Mouse (Mus musculus) effector memory CD4-positive, alpha-beta T cell, adult 5 months (primary cell): ENCODE measurements around the gene Ppp1ca. TPM values are rescaled to one million over a fixed set of nuclear protein-coding genes. Genes with fewer than 3 reads are reported as not detected.

Experiments
- polyA plus RNA-seq: library from polyadenylated mRNA; unstranded; fragments of 100-300 nt; shearing (Covaris generic); gene quantifications from one replicate; pipeline ENCODE4 v1.2.1, GENCODE M21; 2017

Gene Ppp1ca
- 688 TPM for polyA plus RNA-seq

GRCm38 (mm10) chr19:4191528-4192250 lies at the start of gene Ppp1ca:
Gene Ppp1ca (plus strand): TSS chr19:4192065.

DNA sequence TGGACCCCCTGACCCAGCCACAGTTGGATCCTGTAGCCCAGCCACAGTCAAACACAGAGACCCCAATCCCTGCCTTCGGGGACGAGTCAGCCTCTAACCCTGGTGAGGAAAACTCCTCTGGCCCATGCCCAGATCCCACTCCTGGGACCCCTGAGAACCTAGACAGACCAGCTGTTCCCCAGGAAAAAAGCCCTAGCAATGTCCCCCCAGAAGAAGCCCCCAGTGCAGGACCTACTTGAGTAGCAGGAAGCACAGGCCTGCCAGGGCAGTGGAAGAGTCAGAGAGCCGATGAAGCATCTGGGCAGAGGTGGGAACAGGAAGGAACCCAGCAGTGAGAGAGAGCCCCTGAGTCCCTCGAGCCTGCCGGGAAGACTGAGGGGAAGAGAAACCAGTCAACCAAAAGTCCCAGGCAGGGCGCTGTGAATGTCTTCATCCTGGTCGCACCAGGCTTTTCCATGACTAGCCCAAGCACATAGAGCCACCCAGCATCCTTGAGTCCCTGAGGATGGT lies 48.1 kb upstream of the Ppp1ca start, which contains the start of gene Cabp4:
TSS of gene Cabp4 (minus strand) at position 275 of the 510 bp plus-strand sequence.

DNA sequence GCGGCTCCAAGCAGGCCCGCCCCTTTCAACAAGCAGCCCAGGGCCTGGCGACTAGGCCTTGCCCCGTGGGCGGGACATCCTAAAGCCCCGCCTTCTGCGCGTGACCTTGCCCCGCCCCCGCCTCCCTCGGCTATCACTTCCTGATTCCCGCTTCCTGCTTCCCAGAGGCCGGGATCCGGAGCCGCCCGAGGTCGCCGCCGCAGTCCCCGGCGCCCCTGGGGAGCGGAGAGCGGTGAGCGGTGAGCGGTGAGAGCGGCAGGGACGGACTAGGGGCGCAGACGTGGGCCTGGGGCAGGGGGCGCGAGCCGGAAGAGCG lies 43.4 kb upstream of the Ppp1ca start, which contains the start of gene Coro1b:
TSS of gene Coro1b (plus strand) at position 129 of the 316 bp plus-strand sequence.

GRCm38 (mm10) chr19:4153232-4153654 lies 38.6 kb upstream of the Ppp1ca start, which contains the start of gene Ptprcap:
Gene Ptprcap (plus strand): TSS chr19:4153604.

DNA sequence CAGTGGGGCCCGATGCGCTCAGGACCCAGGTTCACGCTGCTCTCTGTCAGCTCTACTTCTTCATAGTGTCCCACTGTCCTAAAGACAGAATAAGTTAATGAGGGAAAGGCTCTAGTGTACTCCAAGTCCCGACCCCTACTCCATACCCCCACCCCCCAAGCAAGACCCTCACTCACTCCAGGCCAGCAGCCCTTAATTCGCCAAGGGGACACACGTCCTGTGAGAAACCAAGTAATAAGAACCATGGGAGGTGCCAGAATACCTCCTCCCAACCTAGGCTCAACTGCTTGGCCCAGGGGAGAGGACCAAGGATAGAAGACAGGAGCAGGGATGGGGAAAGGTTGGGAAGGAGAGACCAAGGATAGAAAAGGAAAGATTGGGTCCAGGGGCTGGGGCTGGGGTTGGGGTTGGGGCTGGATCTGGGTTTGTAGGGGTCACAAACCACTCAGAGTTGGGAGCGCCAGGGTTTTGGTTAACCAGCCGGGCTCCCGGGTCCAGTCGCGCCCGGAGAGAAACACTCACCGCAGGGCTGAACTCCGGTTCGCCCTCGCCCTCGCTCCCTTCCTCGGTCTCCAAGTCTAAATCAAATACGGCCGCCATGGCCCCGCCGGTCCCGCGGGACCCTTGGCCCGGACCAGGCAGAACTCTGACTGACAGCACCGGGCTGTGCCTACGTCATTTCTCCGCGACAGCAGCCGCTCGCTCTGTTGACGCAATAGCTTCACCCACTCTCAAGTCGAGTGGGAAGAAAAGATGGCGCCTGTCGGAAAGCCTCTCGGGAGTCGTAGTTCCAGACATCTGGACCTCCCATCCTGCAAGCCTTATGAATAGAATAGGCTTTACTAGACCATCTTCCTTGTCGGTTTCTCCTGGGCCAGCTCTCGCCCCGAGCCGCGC lies 29.0 kb upstream of the Ppp1ca start, which contains the start of gene Rps6kb2:
TSS of gene Rps6kb2 (minus strand) at position 709 of the 897 bp plus-strand sequence.

DNA sequence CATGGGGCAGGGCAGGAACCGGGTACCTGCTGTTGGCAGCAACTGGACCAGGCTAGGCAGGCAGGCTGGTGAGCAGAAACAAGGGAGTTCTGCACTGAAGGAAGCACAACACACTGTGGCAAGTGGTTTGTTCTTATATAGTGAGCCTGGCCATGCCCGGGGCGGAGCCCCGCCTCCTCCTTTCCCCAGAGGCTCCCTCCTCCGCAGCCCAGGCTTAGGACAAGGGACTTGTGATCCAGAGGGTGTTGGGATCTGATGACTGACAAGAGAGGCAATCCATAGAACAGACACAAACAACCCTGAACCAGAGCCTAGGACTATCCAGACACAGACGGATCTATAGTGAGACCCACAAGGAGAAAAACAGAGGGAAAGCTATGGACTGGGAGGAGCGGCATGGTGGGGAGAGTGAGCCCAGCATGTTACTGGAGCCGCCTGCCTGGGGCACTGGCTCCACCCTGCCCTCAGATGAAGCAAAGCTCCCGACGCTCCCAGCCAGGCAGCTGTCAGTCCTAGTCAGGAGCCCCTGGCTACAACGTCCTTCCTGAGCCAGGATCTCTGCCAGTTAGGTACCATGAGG lies 16.4 kb upstream of the Ppp1ca start, which contains the start of gene Carns1:
TSS of gene Carns1 (minus strand) at position 112 of the 580 bp plus-strand sequence.

GRCm38 (mm10) chr19:4190831-4191334 lies 982 bp upstream of the Ppp1ca start, which contains the start of gene Tbc1d10c:
Gene Tbc1d10c (minus strand): TSS chr19:4191284.

GRCm38 (mm10) chr19:4201291-4201909 lies 9.5 kb downstream of the Ppp1ca start, which contains the start of gene Rad9a:
Gene Rad9a (minus strand): TSS chr19:4201662.

GRCm38 (mm10) chr19:4214071-4214770 lies 22.4 kb downstream of the Ppp1ca start, which contains the start of the genes Clcf1 and AC109138.7:
Gene Clcf1 (plus strand): TSS chr19:4214238.
Gene AC109138.7 (plus strand): TSS chr19:4214357.

GRCm38 (mm10) chr19:4231253-4232185 lies 39.7 kb downstream of the Ppp1ca start, which contains the start of gene Pold4:
Gene Pold4 (plus strand): TSS chr19:4231899.

Other genes starting within 250 kb of the Ppp1ca start
- gene Aldh3b3, start 233.4 kb upstream of the Ppp1ca start, polyA plus RNA-seq = not detected
- not detected for gene Aldh3b2, start 219.7 kb upstream of the Ppp1ca start, polyA plus RNA-seq
- gene Acy3, start 205.5 kb upstream of the Ppp1ca start, polyA plus RNA-seq = not detected
- gene Tbx10, start 199.3 kb upstream of the Ppp1ca start, polyA plus RNA-seq = not detected
- 10.5 TPM for gene Nudt8, start 191.5 kb upstream of the Ppp1ca start, polyA plus RNA-seq
- 1.0 TPM for gene Gm49405, start 191.4 kb upstream of the Ppp1ca start, polyA plus RNA-seq
- gene Doc2g, start 188.8 kb upstream of the Ppp1ca start, polyA plus RNA-seq = 2.4 TPM
- 104 TPM for gene Ndufv1, start 179.3 kb upstream of the Ppp1ca start, polyA plus RNA-seq
- 355 TPM for gene Gstp1, start 154.1 kb upstream of the Ppp1ca start, polyA plus RNA-seq
- gene Gstp2, start 146.0 kb upstream of the Ppp1ca start, polyA plus RNA-seq = 3.3 TPM
- gene Gstp3, start 132.5 kb upstream of the Ppp1ca start, polyA plus RNA-seq = 56.1 TPM
- gene Cabp2, start 110.5 kb upstream of the Ppp1ca start, polyA plus RNA-seq = not detected
- gene Cdk2ap2, start 94.9 kb upstream of the Ppp1ca start, polyA plus RNA-seq = 441 TPM
- 253 TPM for gene Pitpnm1, start 92.1 kb upstream of the Ppp1ca start, polyA plus RNA-seq
- 150 TPM for gene Aip, start 66.2 kb upstream of the Ppp1ca start, polyA plus RNA-seq
- gene Gpr152, start 52.3 kb upstream of the Ppp1ca start, polyA plus RNA-seq = not detected
- gene Cabp4, start 48.0 kb upstream of the Ppp1ca start, polyA plus RNA-seq = not detected
- 192 TPM for gene Coro1b, start 43.4 kb upstream of the Ppp1ca start, polyA plus RNA-seq
- 341 TPM for gene Ptprcap, start 38.5 kb upstream of the Ppp1ca start, polyA plus RNA-seq
- 46.8 TPM for gene Rps6kb2, start 28.7 kb upstream of the Ppp1ca start, polyA plus RNA-seq
- gene Carns1, start 16.6 kb upstream of the Ppp1ca start, polyA plus RNA-seq = 15.2 TPM
- gene Tbc1d10c, start 781 bp upstream of the Ppp1ca start, polyA plus RNA-seq = 376 TPM
- gene Rad9a, start 9.6 kb downstream of the Ppp1ca start, polyA plus RNA-seq = 27.5 TPM
- gene Clcf1, start 22.2 kb downstream of the Ppp1ca start, polyA plus RNA-seq = 36.7 TPM
- gene AC109138.7, start 22.3 kb downstream of the Ppp1ca start, polyA plus RNA-seq = not detected
- gene Pold4, start 39.8 kb downstream of the Ppp1ca start, polyA plus RNA-seq = 62.7 TPM
- gene Ssh3, start 77.1 kb downstream of the Ppp1ca start, polyA plus RNA-seq = 0.67 TPM
- gene Ankrd13d, start 91.1 kb downstream of the Ppp1ca start, polyA plus RNA-seq = 8.1 TPM
- gene Grk2, start 114.2 kb downstream of the Ppp1ca start, polyA plus RNA-seq = 237 TPM
- 84.1 TPM for gene Kdm2a, start 206.2 kb downstream of the Ppp1ca start, polyA plus RNA-seq
- gene Rhod, start 247.4 kb downstream of the Ppp1ca start, polyA plus RNA-seq = 5.9 TPM